Mouse (Mus musculus) heart, postnatal 4 days (tissue): ENCODE results near the gene Rbp7. TPM values are rescaled to one million over a fixed set of nuclear protein-coding genes. Genes with fewer than 3 reads are reported as not detected.
"Not testable (repeated sequence)": the region's sequence is repeated elsewhere in the genome, so short reads cannot be mapped to it uniquely, and the experiment has no call there.

Source experiments
- DNase-seq: peaks from one replicate; pipeline ENCODE4 v3.0.0; 2021
- total RNA-seq, 2 experiments: library from RNA; stranded (reverse); gene quantifications; 2 replicates each; pipeline ENCODE4 v1.2.3; 2021

Rbp7 gene
- 10 to 100 TPM; 38.9 to 39.6 TPM for total RNA-seq

GRCm38 (mm10) chr4:149454879-149455278, at the start of gene Rbp7:
TSS of gene Rbp7 (minus strand) at chr4:149454978.
- peak; percentile 21 for DNase-seq

GRCm38 (mm10) chr4:149504363-149504762, 49.6 kb upstream of the Rbp7 start:
- DNase-seq, result no peak

DNA sequence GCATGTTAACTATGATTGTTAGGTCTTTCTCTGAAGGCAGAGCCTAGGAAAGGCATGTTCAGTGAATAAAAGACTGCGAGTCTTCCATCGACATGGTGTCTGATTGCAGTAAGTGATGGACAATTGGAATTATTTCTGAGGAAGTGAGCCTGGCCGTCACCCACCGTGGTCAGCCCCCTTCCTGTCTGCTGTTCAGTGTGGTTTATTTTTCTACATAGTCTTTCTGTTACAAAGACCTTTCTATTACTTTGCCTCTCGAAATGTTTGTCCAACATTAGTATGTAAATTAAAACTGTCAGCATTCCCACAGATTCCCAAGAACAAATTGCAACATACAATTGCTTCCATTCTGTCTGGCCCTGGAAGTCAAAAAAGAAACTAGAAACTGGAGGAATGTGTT, 45.0 kb upstream of the Rbp7 start:
- DNase-seq, result no peak

DNA sequence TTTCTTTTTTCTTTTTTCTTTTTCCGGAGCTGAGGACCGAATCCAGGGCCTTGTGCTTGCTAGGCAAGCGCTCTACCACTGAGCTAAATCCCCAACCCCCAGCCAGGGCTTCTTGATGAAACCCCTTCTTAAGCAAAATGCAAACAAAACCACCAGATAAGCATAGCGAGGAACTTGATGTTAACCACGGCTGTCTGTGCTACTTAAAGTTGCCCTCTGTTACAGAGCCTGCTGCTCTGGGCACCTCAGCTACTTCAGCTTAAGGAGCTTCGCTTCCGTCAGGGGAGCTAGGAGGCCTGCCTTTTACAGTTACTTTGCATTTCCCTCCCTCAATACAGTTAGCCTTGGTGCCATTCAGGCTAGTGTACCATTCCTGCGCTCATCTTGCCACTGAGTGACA, 44.1 kb upstream of the Rbp7 start:
- no peak for DNase-seq

GRCm38 (mm10) chr4:149496612-149497011, 41.8 kb upstream of the Rbp7 start:
- no peak for DNase-seq

- DNase-seq, result no peak
These were observed 36.4 kb upstream of the Rbp7 start for GRCm38 (mm10) chr4:149491151-149491550.

- peak; percentile 62 for DNase-seq
These were observed 34.9 kb upstream of the Rbp7 start for GRCm38 (mm10) chr4:149489415-149490240.

GRCm38 (mm10) chr4:149487729-149488128, 33.0 kb upstream of the Rbp7 start:
- DNase-seq, result no peak

- peak; percentile 24 for DNase-seq
These were observed 31.0 kb upstream of the Rbp7 start for GRCm38 (mm10) chr4:149485825-149486206.

DNA sequence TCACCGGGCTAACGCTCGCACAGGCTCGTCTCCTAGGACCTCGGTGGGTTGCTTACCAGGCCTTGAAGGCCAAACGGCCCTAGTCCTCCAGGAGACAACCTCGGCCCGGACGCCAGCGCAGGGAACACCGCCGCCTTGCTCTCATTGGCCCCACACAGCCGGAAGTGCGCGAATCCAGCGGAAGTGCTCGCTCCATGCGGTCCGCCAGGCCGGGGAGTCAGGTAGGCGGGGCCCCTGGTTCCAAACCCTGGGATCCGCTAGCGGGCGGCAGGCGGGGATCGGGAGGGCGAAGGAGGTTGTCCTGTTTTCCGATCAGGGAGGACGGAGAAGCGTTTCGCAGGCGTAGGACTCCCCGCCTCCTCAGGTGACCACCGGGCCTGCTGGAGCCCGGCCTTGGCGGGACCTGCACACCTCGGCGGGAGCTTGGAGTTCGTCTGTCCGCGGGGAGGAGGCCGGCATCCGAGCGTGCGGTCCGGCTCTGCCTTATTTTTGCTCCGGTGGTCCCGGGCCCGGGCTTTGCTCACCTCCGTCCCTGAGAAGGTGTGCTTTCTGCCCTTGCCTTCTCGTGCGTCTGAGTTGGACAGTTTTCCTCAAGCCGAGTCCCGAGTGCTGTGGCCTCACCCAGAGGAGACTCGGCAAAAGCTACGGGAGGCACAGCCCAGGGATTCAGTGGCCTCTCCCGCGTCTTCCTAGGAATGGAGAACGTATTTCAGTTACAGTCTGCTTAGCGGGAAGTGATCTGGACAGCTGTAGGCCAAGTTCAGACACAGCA, 30.5 kb upstream of the Rbp7 start, which contains the start of the genes Nmnat1 and Lzic:
Gene Nmnat1, minus strand, starts transcription at position 150 of the 772 bp plus-strand sequence.
Gene Lzic, plus strand, starts transcription at position 177 of the 772 bp plus-strand sequence.
- peak; percentile 97 for DNase-seq

DNA sequence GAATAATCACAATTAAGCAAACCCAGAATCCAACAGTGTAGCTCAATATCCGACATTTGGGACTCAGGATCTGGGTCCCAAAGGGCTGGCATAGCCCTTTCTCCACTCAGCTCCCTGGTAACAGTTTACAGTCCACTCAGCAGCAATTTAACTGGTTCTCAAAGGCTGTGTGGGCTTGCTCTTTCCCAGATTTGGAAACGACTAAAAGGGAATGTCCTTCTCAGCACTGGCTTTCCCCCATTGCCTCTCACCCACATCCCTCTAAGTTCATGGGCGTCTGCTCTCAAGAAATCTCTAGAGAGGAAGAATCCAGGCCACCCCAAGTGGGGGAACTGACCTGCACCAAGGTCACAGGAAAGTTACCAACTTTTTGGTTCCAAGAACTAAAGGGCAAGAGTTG, 29.8 kb upstream of the Rbp7 start:
- no peak for DNase-seq

DNA sequence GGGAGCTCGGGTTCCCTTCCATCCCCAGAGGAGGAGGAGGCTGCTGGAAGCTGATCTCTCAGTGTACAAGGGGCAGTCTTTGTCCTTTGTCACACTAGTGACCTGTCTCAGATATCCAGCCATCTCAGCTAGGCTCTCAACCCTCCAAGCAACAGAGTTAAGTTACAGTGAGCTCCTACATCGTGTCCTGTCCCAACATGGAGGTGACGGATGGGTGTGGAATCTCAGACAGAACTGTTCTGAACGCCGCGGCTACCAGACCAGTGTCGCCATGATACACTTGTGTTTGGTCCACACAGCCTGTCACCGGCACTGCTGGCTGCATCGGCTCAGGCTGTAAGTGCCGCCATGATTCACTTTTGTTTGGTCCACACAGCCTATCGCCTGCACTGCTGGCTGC, 22.3 kb upstream of the Rbp7 start, which contains the start of gene Tmem274:
Gene Tmem274, plus strand, starts transcription at position 301 of the 400 bp plus-strand sequence.
- DNase-seq, result no peak

- no peak for DNase-seq
These were observed 20.3 kb upstream of the Rbp7 start for GRCm38 (mm10) chr4:149475096-149475495.

- DNase-seq, result no peak
These were observed 14.8 kb upstream of the Rbp7 start for GRCm38 (mm10) chr4:149469557-149469956.

- DNase-seq, result no peak
These were observed 8.7 kb upstream of the Rbp7 start for GRCm38 (mm10) chr4:149463435-149463950.

GRCm38 (mm10) chr4:149462305-149462971, 7.7 kb upstream of the Rbp7 start:
- no peak for DNase-seq

DNA sequence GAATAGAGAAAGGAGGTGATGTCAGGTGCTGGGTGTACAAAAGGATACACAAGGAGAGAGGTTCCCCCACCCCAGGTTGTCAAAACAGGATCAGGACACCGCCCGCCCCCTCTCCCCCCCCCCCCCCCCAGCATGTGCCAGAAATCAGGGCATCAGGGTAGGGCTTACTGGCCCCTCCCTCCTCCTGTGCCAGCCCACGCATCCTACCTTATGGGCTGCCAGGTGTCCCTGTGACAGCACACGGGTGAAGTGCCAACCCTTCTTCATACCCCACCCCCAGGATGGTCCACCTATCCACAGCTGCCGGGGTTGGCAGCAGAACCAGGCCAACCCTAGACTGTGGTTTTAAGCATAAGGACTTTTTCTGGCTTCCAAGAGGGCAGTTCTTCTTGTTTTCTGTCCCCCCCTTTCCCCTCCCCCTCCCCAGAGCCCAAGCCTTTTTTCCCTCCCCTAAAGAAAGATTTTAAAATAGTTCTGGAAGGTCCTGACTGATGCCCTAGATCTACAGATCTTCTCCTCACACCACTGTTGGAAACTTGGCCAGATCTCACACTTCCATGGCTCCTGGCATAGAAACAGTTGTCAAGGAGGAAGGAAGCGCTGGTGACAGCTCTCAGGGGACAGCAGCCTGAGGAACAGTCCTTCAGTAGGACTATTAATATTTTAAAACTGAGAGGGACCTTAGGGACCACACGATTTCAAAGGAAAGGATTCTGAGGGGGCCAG, 7.0 kb upstream of the Rbp7 start:
- DNase-seq, result no peak

GRCm38 (mm10) chr4:149460475-149460874, 5.7 kb upstream of the Rbp7 start:
- DNase-seq, result not testable (repeated sequence)

GRCm38 (mm10) chr4:149459425-149459824, 4.6 kb upstream of the Rbp7 start:
- DNase-seq, result no peak

DNA sequence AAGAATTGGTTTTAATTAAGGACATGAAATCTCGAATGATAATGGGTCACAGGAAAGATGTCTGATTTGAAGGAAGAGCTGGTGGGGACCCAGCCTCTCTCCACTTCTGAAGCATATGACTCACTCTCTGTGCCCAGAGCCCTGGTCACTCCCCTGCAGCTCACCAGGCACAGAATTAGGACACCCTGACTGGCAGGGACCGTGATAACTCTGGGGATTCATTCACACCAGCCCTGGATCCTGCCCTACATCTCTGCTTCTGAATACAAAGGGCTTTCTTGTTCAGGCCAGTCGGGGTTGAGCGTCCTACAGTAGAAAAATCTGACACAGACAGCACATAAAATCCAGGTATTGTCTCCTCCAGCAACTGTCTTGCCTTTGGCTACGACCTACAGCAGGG, 3.7 kb upstream of the Rbp7 start:
- DNase-seq, result no peak

GRCm38 (mm10) chr4:149457831-149458430, 3.2 kb upstream of the Rbp7 start:
- DNase-seq, result peak; percentile 75
